Mouse (Mus musculus) adrenal gland, adult (tissue): ENCODE data around the gene Rapgef4.

Source experiments
- DNase-seq, 2 experiments: peaks; one replicate each; pipeline ENCODE4 v3.0.0; 2022 to 2023; ENCODE audit warnings: low spot score in 1 of 2; ENCODE audit not compliant: inconsistent age in 2 of 2

Gene Rapgef4

GRCm38 (mm10) chr2:72301194-72301916 lies 320.3 kb downstream of the Rapgef4 start:
- peak in 1 of 2 experiments; percentile 35 for DNase-seq

- no peak for DNase-seq
These were observed 324.7 kb downstream of the Rapgef4 start for GRCm38 (mm10) chr2:72305738-72306137.
